Mouse (Mus musculus): ENCODE results near the gene Abi3. TPM values are rescaled to one million over a fixed set of nuclear protein-coding genes. Genes with fewer than 3 reads are reported as not detected.

Abi3 gene
- polyA plus RNA-seq, 1 experiment = 141 TPM

DNA sequence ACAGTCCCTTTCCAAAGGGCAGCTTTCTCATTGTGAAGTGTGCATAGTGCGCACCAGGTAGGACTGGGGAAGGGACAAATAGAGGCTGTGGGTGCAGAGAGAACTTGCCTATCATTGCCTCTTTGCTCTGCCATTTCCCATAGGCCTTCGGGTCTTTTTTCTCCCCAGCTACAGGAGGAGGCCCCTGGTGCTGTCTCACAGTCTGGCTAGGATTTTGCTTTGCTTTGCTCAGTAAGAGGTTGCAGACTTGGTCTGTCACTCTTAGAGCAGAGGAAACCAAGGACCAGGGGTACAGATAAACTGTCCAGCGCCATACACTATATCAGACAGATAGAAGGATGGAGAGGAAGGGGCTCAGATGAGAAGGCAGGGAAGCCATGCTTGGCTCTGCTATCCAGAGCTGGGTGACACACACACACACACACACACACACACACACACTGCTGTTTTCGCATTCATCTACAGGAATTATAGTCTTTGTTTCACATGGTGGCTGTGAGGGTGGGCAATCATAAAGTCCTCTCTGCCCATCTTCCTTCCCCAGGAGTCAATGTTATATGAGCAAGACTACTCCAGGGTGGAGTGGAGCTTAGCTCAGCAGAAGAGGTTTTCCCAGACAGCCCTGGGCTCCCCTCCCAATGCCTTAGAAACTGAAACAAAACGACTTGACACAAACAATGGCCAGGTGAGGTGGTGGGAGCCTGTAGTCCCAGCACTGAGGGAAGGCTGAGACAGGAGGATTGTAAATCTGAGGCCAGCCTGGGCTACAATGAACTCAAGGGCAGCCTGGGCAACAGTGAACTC lies 1.4 kb downstream of the Abi3 start:
- 49% methylated on average over 5 of the region's 5 CpGs for WGBS
- peak overlapping the region; percentile 73 for H3K4me3 ChIP-seq (replicated peaks; ENCODE audit: extremely low read depth, low read depth, low read length)
- no peak for DNase-seq
- TF ChIP-seq POLR2A (IDR thresholded peaks at IDR 0.05; ENCODE audit: borderline replicate concordance, extremely low read depth, low read depth, low read length) = no peak
- TF ChIP-seq CTCF (IDR thresholded peaks at IDR 0.05; ENCODE audit: insufficient read depth, low read length) = no peak
- H3K4me1 ChIP-seq (ENCODE audit: control insufficient read depth, insufficient read depth, low read length) = peaks cover 39% of the 10 kb centered on the region

DNA sequence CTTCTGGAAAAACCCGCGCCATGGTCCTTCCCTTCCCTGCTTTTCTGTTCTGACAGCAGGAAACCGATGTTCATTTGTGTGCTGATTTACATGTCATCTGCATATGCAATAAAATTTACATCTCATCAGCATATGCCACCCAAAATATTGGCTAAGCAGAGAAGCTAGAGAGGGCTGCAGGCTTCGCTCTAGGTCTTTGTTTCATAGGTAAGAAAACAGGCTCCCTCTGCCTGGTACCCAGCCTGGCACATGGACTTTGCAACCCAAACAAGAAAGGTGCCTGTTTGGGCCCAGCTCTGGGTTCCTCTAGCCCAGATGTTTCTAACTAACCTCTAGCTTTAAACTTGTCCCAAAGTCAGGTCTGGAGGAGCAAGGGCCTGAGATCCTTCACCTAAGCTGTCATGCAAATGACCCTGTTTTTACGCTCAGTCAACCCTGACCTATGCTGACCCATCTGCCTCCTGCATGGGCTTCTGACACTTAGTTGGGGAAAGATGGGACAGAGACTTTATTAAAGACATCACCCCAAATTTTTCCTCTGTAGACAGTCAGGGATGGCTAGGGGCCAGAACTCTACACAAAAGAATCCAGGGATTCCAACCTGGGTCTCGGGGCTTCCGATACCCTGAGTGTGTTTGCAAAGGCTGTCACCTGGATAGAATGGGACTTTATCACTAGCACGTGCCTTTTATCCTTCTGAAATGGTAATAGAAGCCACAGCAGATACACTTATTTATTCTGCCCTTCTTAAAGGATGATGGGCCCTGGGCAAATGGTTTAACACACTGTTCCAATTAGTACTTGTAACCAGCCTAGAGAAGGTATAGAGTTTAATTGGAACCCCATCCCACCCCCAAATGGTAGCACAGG lies 3.0 kb downstream of the Abi3 start:
- DNase-seq = no peak
- WGBS = 56% methylated on average over 8 of the region's 8 CpGs
- TF ChIP-seq POLR2A (IDR thresholded peaks at IDR 0.05; ENCODE audit: borderline replicate concordance, extremely low read depth, low read depth, low read length) = no peak
- no peak for TF ChIP-seq CTCF (IDR thresholded peaks at IDR 0.05; ENCODE audit: insufficient read depth, low read length)
- Histone ChIP-seq H3K4me1 (ENCODE audit: control insufficient read depth, insufficient read depth, low read length) (peaks cover 41% of the 10 kb centered on the region), H3K4me3 (replicated peaks; ENCODE audit: extremely low read depth, low read depth, low read length) (no peak overlapping the region)

- WGBS = 56% methylated on average over 4 of the region's 4 CpGs
- Histone ChIP-seq H3K4me1 (ENCODE audit: control insufficient read depth, insufficient read depth, low read length) (peaks cover 44% of the 10 kb centered on the region), H3K4me3 (replicated peaks; ENCODE audit: extremely low read depth, low read depth, low read length) (no peak overlapping the region)
- TF ChIP-seq POLR2A (IDR thresholded peaks at IDR 0.05; ENCODE audit: borderline replicate concordance, extremely low read depth, low read depth, low read length) (no peak), CTCF (IDR thresholded peaks at IDR 0.05; ENCODE audit: insufficient read depth, low read length) (no peak)
- DNase-seq = no peak
Measured at GRCm38 (mm10) chr11:95838598-95838997, 3.7 kb downstream of the Abi3 start.

DNA sequence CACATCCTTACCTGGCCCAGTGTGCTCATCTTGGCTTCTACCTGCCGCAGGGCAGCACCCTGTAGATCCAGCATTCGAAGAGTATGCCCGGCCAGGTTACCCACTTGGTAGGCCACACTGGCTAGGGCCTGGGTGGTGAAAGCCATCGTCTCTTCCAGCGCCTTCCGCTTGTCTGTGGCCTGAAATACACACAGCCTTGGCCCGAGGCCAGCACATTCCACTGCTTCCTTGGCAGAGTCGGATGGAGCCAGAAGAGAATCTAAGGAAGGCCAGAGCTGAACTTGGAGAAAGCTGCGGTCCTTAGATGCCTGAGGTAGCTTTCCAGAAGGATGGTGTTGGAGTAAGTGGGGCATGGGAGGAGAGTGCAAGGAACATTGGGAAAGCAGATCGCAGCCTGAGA lies 5.2 kb downstream of the Abi3 start, which contains the start of gene Gngt2:
TSS of gene Gngt2 (plus strand) at position 158 of the 400 bp plus-strand sequence.
- 20% methylated on average over 10 of the region's 10 CpGs for WGBS
- TF ChIP-seq POLR2A (IDR thresholded peaks at IDR 0.05; ENCODE audit: borderline replicate concordance, extremely low read depth, low read depth, low read length) (no peak), CTCF (IDR thresholded peaks at IDR 0.05; ENCODE audit: insufficient read depth, low read length) (no peak)
- Histone ChIP-seq H3K4me3 (replicated peaks; ENCODE audit: extremely low read depth, low read depth, low read length) (no peak within 1 kb of the TSS), H3K4me1 (ENCODE audit: control insufficient read depth, insufficient read depth, low read length) (peaks cover 46% of the 10 kb centered on the region)
- DNase-seq = peak; percentile 84

DNA sequence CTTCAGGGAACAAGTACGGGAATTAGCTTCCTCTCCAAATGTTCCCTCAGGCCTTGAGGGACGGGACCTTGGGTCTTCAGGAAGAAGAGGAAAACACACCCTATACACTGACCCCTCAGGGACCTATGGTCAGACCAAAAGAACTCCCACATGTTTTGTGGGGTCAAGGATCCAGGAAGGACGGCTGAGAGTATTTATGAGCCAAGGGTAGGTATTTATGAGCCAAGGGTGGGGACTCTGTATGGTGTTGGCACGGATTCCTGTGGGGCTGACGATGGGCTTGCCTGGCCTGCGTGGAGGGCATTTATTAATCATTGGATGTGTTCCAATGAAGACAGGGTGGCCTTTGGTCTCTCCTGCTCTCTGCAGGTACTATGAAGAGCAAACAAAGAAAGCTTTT lies 5.8 kb downstream of the Abi3 start:
- Histone ChIP-seq H3K4me3 (replicated peaks; ENCODE audit: extremely low read depth, low read depth, low read length) (no peak overlapping the region), H3K4me1 (ENCODE audit: control insufficient read depth, insufficient read depth, low read length) (peaks cover 46% of the 10 kb centered on the region)
- WGBS = 38% methylated on average over 6 of the region's 6 CpGs
- DNase-seq = no peak
- TF ChIP-seq CTCF (IDR thresholded peaks at IDR 0.05; ENCODE audit: insufficient read depth, low read length) = no peak
- TF ChIP-seq POLR2A (IDR thresholded peaks at IDR 0.05; ENCODE audit: borderline replicate concordance, extremely low read depth, low read depth, low read length) = no peak

GRCm38 (mm10) chr11:95835832-95836231 lies 6.4 kb downstream of the Abi3 start:
- H3K4me1 ChIP-seq (ENCODE audit: control insufficient read depth, insufficient read depth, low read length) = peaks cover 46% of the 10 kb centered on the region
- H3K4me3 ChIP-seq (replicated peaks; ENCODE audit: extremely low read depth, low read depth, low read length) = no peak overlapping the region
- WGBS = 39% methylated on average over 6 of the region's 6 CpGs
- TF ChIP-seq POLR2A (IDR thresholded peaks at IDR 0.05; ENCODE audit: borderline replicate concordance, extremely low read depth, low read depth, low read length) (no peak), CTCF (IDR thresholded peaks at IDR 0.05; ENCODE audit: insufficient read depth, low read length) (no peak)
- no peak for DNase-seq

DNA sequence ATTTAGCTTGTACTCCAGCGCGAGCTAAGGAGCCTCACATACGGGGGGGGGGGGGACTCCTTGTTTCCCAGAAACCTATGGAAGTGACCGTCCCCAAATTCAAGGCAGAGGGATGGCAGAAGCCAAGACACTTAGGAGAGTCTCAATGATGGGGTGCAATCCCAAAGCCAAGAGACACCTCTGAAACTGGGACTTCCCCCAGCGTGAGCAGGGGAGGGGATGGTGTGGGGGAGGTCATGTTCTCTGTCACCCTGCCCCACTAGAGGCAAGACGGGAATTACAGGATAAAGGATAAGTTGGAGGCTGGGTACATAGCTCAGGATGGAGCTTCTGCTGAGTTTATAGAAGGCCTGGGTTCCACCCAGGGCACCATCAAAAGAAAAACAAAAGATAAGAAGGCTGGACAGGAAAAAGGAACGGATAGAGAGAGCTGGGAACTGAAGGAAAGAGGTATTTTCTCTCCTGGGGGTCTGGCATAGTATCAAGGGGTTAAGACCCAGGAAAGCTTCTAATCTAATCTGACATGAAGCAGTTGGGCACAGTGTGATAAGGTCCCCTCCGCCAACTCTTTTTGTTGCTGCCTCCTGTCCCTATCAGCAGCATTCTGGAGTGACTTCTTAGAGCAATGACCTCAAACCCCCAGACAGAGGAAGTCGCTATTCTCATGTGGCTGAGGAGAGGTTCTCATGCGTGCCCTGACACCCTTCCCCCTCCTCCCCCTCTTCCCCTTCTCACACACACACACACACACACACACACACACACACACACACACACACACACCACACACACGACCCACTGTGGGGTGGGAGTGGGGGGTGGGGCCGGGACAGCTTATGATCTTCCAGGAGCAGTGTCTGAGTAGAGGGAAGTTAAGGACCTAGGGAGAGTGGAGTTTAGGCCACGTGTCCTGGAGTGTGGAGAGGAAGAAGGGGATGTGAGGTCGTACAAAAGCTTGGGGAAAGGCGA lies 7.2 kb downstream of the Abi3 start:
- 19% methylated on average over 15 of the region's 15 CpGs for WGBS
- H3K4me3 ChIP-seq (replicated peaks; ENCODE audit: extremely low read depth, low read depth, low read length) = no peak overlapping the region
- no peak for DNase-seq
- TF ChIP-seq CTCF (IDR thresholded peaks at IDR 0.05; ENCODE audit: insufficient read depth, low read length) = no peak
- no peak for TF ChIP-seq POLR2A (IDR thresholded peaks at IDR 0.05; ENCODE audit: borderline replicate concordance, extremely low read depth, low read depth, low read length)
- peaks cover 46% of the 10 kb centered on the region for H3K4me1 ChIP-seq (ENCODE audit: control insufficient read depth, insufficient read depth, low read length)

GRCm38 (mm10) chr11:95834143-95834667 lies 8.1 kb downstream of the Abi3 start:
- H3K4me3 ChIP-seq (replicated peaks; ENCODE audit: extremely low read depth, low read depth, low read length) = no peak overlapping the region
- WGBS = 14% methylated on average over 22 of the region's 22 CpGs
- TF ChIP-seq CTCF (IDR thresholded peaks at IDR 0.05; ENCODE audit: insufficient read depth, low read length) (no peak), POLR2A (IDR thresholded peaks at IDR 0.05; ENCODE audit: borderline replicate concordance, extremely low read depth, low read depth, low read length) (0 out of 2 replicates have a peak, but pooled peaks have one; percentile 16)
- no peak for DNase-seq
- peaks cover 46% of the 10 kb centered on the region for H3K4me1 ChIP-seq (ENCODE audit: control insufficient read depth, insufficient read depth, low read length)

Measured in lung, adult 2 months (tissue).